Mouse (Mus musculus) 416B (cell line): ENCODE measurements at regions not wholly inside any gene's neighbourhood (a gene's known extent, or its start where the extent isn't known, plus 50 kb on each side); places are given as distances from the start of the nearest gene placed in this dataset.
"Not testable (repeated sequence)": the region's sequence is repeated elsewhere in the genome, so short reads cannot be mapped to it uniquely, and the experiment has no call there.

ENCODE experiments used
- DNase-seq: peaks from one replicate; pipeline ENCODE4 v3.0.0; 2011; ENCODE audit warnings: low read depth

GRCm38 (mm10) chr10:95773425-95773980 lies 69.2 kb downstream of the Gm33543 start:
- peak; percentile 47 for DNase-seq

GRCm38 (mm10) chr10:95772811-95773424 lies 69.8 kb downstream of the Gm33543 start:
- DNase-seq, result no peak

GRCm38 (mm10) chr10:95768974-95769373 lies 73.8 kb downstream of the Gm33543 start:
- no peak for DNase-seq

GRCm38 (mm10) chr10:95767526-95768161 lies 75.1 kb downstream of the Gm33543 start:
- DNase-seq, result peak; percentile 39

GRCm38 (mm10) chr10:95764129-95764528 lies 78.6 kb downstream of the Gm33543 start:
- no peak for DNase-seq

GRCm38 (mm10) chr10:95762632-95763031 lies 80.1 kb downstream of the Gm33543 start:
- DNase-seq, result peak; percentile 70

GRCm38 (mm10) chr10:95761969-95762368 lies 80.8 kb downstream of the Gm33543 start:
- DNase-seq, result no peak

GRCm38 (mm10) chr10:95760121-95760870 lies 82.4 kb downstream of the Gm33543 start:
- no peak for DNase-seq

GRCm38 (mm10) chr10:95758181-95758580 lies 84.5 kb downstream of the Gm33543 start:
- DNase-seq, result no peak

- DNase-seq, result peak; percentile 35
These were observed 82.2 kb upstream of the Anapc15-ps start for GRCm38 (mm10) chr10:95755429-95755828.

GRCm38 (mm10) chr10:95753396-95753905 lies 80.2 kb upstream of the Anapc15-ps start:
- no peak for DNase-seq

- no peak for DNase-seq
These were observed 75.1 kb upstream of the Anapc15-ps start for GRCm38 (mm10) chr10:95748360-95748759.

GRCm38 (mm10) chr10:95747939-95748338 lies 74.7 kb upstream of the Anapc15-ps start:
- DNase-seq, result no peak

GRCm38 (mm10) chr10:95745834-95746620 lies 72.8 kb upstream of the Anapc15-ps start:
- no peak for DNase-seq

GRCm38 (mm10) chr10:95745254-95745653 lies 72.0 kb upstream of the Anapc15-ps start:
- no peak for DNase-seq

GRCm38 (mm10) chr10:95743627-95744026 lies 70.4 kb upstream of the Anapc15-ps start:
- no peak for DNase-seq

GRCm38 (mm10) chr10:95739421-95739820 lies 66.2 kb upstream of the Anapc15-ps start:
- no peak for DNase-seq

GRCm38 (mm10) chr10:95736743-95737142 lies 63.5 kb upstream of the Anapc15-ps start:
- not testable (repeated sequence) for DNase-seq

- peak; percentile 60 for DNase-seq
These were observed 57.8 kb upstream of the Anapc15-ps start for GRCm38 (mm10) chr10:95731001-95731400.

GRCm38 (mm10) chr10:95729890-95730289 lies 56.6 kb upstream of the Anapc15-ps start:
- DNase-seq, result no peak

- DNase-seq, result no peak
These were observed 52.7 kb upstream of the Anapc15-ps start for GRCm38 (mm10) chr10:95725910-95726309.

GRCm38 (mm10) chr10:95725349-95725748 lies 52.1 kb upstream of the Anapc15-ps start:
- DNase-seq, result no peak
